Mouse (Mus musculus) frontal cortex, postnatal 14 days (tissue): ENCODE data around the gene Mafk.
A peak's percentile ranks its signal among the peaks of the same experiment; 100 is the strongest.
"Not testable (repeated sequence)": the region's sequence is repeated elsewhere in the genome, so short reads cannot be mapped to it uniquely, and the experiment has no call there.

Experiments used
- DNase-seq, 2 experiments: peaks; one replicate each; pipeline ENCODE4 v3.0.0; 2022; ENCODE audit warnings: low spot score in 2 of 2

Mafk gene

DNA sequence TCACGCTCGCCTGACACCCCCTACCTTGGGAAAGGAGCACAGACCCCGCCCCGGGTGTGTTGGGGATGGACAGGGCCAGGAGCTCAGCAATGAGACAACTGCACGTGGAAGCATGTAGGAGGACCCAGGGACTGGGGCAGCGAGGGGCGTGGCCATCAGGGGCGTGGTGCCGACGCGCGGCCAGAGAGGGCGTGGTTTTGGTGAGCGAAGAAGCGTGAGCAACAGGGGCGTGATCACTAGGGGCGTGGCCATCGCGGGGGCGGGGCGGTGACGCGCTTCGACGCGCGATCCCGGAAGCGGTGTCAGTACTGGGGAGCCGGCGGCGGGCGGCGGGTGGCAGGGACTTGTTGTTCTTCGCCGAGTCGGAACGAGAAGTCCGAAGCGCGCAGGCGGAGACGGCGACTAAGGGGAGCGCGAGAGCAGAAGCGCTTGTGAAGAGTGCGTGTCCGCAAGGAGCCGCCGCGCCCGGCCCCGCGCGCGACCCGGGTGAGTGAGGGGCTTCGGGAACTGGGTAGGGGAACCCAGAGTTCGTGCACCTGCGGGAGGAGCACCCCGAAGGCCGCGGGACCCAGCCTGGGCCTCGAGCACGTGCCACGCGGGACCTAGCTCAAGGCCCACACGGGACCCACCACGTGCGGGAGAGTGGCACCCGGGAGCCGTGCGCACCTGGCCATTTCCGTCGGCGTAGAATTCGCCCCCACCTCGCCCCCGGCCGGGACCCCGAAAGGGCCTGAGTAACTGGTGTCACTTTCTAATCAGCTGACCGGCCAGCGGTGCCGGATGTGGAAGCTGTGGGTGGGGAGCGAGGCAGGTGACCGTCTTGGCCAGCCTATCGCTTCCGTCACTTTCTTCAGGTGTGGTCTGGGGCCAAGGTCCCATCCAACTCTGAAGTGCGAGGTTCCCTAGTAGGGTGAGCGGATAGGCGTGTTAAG lies at the start of gene Mafk:
Gene Mafk, plus strand, starts transcription at position 287 of the 932 bp plus-strand sequence.
- peak; percentile 89 to 93 for DNase-seq

DNA sequence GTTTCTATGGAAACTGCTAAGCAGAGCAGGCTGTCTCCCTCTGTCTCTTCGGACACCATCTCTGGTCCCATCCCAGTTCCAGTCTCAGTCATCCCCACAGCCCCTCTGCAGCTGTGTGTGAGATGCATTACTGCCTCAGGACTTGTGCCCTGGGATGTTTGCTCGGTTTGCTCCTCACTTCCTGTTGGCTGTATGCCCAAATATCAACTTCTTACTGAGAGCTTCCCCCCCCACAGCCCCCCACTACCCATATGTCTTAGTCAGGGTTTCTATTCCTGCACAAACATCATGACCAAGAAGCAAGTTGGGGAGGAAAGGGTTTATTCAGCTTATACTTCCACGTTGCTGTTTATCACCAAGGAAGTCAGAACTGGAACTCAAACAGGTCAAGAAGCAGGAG lies 48.7 kb upstream of the Mafk start:
- not testable (repeated sequence) for DNase-seq

DNA sequence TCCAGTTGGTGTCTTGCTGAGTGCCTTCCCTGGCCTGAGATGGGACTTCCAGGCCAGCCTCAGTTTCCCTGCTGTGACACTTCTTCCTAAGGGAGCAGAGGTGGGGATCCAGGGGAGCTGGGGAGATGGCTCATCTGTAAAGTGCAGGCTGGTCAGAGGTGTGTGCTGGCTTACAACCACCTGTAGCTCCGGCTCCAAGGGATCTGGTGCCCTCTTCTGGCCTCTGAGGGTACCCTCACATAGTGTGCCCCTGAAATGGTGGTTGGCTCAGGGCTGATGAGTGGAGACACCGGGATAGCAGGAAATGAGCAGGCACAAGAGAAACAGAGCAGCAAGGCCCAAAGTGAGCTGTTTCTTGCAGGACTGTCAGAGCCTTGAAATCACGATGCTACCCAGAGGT lies 45.5 kb upstream of the Mafk start:
- DNase-seq: no peak

DNA sequence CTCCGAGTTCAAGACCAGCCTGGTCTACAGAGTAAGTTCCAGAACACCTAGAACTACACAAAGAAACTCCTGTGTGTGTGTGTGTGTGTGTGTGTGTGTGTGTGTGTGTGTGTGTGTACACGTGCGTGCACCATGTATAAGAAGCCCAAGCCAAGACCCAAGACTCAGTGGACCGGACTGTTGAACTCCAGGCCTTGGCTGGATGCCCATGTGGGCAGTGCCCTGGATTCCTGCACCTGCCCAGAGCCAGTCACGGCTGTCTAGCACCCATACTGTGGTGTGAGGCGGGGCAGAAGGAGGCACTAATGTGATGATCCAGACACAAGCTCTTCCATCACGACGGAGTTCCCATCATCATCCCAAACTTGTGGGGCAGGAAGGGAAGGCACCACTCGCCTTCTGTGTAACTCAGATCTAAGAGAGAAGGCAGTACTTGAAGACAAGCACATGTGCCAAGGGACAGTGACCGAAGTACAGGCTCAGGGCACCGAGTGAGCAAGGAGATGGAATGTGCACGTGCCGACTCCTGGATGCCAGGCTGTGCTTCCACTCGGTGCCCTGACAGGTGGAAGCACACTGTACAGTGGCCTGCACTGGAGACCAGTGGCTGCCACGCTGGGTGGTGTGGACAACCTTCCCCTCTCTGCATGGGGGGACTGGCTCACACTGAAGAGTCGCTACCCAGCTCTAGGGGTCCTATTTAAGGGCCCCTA lies 41.7 kb upstream of the Mafk start:
- DNase-seq: no peak

DNA sequence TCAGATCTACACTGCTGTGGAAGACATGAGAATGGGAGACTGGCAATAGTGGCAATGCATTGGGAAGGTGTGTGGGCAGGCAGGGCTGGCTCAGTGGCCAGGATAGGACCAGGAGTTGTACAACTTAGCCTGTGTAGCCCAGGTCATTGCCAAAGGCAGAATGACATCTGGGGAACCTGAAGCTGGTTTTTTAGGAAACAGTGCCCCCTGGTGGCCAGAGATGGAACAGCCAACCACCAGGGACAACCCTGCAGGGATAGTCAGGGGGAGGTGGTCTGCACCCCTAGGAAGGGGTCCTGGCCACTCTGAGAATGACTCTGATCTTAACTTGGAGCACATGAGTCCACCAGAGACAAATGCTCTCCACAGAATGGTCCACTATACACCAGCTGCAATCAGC lies 40.8 kb upstream of the Mafk start:
- DNase-seq: peak in 1 of 2 experiments; percentile 58

DNA sequence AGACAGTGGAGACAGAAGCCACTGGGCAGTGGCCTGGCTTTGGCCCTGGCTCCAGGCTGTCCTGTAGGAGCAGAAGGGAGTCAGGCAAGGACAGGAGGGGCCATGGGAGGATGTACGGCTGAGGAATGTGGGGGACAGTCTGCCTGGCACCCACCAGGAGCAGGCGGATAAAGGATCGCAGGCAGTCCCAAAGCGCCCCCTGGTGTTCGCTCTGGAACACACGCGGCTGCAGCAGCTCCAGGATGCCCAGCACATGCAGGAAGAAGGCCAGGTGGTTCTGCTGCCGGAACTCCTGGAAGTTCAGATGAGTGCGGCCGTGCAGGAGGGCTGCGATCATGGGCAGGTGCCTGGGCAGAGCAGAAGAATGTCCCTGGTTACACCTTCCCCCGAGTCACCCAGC lies 36.6 kb upstream of the Mafk start:
- no peak for DNase-seq

DNA sequence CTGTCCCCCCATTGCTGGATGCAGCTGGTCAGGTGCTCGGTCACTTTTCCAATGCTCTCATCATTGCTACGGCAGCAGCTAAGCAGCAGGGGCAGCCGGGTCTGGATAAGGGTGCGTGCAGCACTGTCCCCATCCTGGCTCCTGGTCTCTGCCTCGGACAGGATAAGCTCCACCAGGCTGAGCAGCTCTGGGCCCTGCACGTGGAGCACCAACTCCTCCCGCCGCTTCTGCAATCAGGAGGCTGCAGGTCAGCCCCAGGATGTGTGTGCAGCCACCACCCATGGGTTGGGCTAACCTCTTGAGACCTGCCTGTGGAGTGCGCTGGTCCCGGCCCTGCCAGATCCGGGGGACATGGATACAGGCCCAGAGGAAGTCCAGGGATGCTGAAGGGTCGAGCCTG lies 35.2 kb upstream of the Mafk start:
- no peak for DNase-seq

DNA sequence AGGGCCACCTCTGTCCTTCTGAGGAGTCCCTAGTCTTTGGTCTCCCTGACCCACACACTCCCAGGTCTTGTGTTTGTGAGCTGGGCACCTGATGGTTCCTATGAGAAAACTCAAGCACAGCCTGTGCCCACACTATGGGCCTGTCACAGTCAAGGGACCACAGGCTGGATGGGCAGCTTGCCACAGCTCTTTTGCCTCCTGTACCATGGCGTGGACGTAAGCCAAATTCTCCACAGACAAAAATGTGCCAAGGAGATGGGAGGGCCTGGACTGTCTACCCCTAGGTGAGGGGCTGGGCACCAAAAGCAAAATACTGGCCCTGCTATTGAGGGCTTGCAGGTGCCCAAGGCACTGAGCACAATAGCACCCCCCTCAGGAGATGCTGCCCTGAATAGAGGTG lies 34.7 kb upstream of the Mafk start:
- no peak for DNase-seq

DNA sequence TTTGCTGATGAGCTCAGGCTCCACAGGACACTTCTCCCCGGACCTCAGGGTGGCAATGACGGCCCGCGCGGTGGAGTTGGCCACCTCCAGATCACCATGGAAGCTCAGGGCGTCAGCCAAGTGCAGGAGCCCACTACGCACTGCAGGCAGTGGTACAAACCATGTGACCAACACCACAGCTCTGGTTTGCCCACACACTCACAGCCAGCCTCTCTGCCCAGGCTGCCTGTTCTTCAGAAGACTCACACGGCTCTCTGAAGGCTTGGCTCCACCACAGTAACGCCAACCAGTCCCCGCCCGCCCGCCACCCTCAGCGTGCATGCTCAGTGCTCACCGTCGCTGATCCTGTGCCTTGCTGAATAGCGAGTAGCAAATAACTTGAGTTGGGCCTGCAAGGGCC lies 33.2 kb upstream of the Mafk start:
- DNase-seq: no peak

DNA sequence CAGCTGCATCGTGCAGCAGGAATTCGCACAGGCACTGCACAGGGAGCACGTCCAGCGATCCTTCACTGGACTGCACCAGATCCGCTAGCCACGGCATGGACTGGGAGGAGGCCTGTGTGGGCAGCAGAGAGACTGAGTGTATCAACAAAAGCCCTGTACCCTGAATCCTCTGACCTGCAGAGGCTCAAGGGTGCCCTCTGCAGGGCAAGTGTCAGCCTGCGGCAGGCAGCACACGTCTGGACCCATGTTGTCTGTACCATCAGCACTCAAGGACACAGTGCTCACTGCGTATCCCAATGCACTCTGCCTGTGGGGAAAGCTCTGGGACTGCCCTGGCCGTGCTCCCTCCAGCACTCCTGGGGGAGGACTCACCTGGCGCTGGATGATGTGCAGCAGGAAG lies 27.0 kb upstream of the Mafk start:
- no peak for DNase-seq

DNA sequence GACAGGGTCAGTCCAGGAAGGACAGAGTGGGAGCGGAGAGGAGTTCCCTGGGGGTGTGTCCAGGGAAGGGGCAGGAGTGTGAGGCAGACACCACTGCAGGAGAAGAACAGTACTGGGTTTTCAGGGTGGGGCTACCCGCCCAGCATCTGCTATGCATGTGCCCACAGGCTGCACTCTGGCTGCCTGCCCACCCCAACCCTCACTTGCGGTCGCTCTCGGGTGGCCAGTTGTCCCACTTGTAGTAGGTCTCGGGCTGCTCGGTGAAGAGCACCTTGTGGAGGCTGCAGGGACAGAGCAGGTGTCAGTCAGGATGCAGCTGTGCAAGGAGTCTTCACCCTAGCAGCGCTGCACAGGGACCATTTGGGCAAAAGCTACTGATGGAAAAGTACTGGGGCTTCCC lies 23.1 kb upstream of the Mafk start:
- no peak for DNase-seq

DNA sequence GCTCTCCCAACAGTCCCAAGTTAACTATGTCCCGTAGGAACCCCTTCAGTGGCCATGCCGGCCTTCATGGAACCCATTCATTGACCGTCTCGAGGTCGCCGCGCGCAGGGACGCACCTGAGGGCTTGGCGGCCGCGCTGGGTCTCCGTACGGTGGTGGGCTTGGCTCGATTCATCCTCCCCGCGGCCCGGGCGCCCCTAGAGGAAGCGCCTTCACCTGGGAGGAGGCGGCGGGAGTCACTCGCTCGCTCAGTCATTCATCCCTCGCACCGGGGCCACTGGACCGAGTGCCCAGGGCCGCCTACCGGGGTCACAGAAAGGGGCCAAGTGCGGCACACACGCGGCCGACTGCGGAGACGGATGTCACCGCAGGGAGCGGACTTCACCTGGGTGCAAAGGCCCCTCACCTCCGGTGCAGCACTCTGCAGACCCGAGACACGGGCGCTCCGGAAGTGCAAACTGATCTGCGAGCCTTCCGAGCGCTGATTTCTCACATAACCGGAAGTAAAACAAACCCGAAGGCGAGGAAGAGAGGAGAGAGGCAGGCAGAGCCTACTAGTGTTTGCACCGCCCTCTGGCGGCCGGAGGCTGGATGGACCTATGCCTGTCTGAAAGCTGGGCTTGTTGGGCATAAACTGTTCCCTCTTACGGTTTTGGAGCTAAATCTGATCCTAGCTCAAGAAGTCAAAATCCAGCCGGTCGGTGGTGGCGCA lies 15.9 kb upstream of the Mafk start, which contains the start of gene Ints1:
Gene Ints1, minus strand, starts transcription at position 459 of the 711 bp plus-strand sequence.
- DNase-seq: peak; percentile 91 to 97

DNA sequence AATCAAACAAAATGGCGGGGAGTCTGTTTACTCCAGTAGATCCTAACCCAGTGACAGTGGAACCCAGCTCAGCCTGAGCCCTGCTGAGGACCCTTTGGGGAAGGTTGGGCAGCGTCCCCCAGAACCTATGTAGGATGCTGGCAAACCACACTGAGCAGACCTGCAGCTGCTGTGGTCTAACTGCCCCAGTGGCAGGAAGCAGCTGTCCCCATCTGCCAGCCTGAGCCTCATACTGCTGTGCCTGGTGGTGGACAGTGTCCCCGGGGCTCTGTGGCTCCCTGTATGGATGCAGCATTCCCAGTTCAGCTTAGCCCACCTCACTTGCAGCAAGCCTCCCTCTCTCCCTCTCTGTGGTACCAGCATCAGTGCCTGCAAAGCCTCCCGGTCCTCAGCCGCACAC lies 14.3 kb upstream of the Mafk start:
- no peak for DNase-seq

DNA sequence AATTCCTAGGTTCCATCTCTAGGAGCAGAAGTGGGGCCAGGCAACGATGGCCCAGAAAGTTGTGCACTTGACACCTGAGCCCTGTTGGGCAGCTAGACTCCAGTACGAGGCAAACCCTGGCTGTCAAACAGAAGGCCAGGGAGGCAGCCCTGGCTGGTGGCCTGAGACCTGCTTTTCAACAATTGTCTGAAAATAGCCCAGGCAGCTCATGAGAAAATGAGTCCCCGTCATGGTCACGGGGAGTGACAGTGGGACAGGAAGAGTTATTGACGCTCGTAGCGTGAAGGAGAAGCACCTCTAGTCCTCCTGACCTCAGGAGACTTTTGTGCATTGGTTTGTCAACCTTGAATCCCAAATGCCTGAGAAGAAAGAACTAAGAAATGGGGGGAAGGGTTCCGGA lies 9.9 kb upstream of the Mafk start:
- no peak for DNase-seq

DNA sequence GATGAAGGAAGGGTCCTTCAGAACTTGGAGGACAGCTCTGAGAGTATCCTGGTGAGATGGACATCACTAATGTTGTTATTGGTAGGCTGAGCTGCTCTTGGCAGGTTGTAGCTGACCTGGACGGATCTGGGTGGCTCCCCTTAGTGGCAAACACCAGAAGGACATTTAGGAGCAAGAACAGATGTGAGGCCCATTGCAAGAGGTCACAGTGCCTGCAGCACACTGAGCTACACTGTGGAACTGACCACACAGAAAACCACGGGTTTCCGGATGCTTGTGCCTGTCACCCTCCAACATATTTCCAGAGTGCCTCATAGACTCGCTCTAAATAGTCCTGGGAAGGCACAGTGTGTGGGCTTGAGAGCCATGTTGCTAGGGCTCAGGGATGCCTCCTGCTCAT lies 1.8 kb upstream of the Mafk start:
- DNase-seq: no peak

DNA sequence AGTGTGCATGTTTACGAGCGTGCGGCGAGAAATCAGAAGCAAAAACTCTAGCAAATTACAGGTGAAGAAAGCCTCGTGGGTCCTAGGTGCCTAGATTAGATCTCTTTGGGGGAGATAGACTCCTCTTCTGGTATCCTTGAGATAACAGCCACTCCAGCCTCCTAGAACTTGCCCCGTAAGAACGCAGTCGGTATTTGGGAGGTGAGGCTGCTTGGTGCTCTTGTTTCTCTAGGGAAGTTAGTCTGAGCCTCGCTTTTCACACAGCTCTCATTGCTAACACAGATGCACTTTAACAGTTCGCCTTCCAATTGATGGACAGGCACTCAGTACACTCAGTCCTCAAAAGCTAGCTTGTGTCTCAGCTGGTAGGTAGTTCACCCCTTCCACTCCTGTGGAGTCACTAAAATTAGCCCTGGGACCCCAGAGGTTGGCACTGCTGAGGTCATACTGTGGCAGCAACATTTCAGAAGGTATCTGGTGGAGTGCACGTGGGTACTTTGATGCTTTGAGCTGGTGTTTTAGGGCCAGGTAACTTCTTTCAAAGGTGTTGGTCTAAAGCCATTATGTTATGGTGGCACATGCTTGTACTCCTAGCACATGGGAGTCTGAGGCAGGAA lies 954 bp downstream of the Mafk start:
- DNase-seq: no peak

DNA sequence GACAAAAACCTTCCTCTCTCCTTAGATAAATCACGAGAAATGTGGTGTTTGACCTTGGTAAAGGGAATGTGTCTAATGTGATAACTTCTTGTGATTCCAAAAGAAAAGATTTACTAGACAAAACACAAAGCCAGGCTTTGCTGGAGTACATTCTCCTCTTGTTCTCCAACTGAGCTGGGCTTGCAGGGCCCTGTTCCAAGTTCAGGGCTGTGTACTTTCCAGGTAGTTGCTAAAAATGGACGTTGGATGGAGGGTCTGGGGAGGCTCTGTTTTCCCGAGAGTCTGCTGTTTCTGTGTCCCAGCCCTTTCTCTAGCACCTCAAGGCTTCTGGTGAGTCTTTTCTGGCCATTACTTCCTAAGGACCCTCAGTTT lies 1.6 kb downstream of the Mafk start:
- DNase-seq: no peak

DNA sequence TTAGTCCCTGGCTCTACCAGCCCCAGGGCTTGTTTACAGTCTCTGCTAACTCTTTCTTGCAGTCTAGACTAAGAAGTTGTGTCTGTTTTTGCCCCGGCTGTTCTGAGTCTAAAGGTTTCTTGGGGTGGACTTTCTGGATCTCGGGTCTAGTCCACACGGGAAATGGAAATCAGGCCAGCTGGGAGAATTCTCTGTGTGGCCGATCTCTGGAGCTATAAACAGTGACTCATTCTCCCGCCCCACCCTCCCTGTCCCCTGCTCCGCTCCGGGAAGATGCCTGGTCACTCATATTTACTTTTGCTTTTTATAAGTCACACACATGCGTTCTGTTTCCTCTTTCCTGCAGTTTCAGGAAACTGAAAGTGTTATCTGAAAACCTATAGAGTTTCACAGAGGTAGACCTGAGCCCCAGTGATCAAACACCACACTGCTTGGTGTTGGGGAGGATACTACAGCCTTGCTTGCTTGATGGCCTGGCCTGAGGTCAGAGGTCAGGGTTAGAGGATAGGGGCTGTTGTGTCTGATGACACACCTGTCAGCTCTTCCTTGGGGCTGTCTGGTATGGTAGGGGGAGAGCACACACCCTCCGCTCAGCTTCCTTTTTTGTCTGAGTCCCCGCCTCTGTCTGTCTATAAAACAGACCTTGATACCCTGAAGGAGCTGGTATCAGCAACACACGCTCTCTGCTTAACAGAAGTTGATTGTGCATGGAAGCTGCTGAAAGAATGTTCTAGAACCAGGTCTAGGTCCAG lies 2.2 kb downstream of the Mafk start:
- no peak for DNase-seq

DNA sequence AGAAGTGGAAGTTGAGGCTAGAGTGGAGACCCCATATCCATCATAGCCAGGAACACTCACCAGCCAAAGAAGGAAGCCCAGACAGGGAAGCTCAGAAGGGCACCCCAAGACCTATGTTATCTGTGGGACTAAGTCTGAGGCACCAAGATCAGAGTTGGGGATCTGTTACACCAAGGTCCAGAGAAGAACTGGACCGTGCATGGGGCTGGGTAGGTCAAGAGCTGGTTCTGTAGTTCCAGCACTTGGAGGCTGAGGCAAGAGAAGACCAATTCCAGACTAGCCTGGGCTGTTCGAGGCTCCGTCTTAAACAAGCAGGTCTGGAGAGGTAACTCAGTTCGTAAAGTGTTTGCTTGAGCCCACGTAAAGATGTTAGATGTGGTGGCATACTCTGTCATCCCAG lies 2.8 kb downstream of the Mafk start:
- DNase-seq: no peak

DNA sequence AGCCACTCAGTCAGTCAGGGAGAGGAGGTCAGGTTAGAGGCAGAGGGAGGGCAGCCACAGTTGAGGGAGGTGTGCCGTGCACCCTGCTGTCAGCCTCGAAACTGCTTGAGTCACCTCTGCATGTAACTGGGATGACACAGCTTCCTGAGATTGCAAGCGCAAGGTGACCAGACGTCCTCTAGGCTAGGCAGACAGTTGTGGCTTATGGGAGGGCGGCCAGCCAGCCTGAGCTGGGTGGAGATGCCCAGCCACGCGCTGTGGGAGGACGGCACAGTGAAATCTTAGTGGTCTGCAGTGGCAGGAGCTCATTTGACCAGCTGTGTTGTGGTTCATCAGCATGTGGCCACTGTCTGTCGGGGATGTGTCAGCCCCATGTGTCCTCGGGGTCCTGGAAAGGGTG lies 3.6 kb downstream of the Mafk start:
- no peak for DNase-seq

DNA sequence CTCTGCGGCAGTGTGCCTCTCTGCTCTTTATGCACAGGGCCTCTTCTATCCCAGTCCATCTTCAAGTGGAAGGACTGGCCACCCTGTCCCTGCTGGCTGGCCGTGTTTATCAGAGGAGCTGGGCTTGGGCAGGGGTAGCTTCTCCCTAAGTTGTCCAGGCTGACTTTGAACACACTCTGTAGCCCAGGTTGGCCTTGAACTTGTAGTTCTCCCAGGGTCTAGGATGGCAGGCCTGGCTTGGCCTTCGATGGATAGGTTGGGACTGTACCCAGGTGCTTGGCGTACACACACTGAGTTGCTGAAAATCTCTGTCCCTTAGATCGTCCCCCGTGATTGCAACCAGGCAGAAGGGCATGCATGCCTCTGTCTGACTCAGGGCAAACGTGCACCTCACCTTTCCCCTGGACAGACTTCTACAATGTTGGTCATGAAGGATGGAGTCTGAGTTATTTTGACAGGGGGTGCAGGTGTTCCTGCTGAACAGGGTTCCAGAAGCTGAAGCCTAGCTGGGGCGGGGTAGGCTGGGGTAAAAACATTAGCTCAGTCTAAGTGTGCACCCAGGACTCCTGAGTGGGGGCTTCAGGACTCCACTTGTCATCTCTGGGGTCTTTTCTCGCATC lies 4.8 kb downstream of the Mafk start:
- DNase-seq: no peak
